Mouse (Mus musculus): ENCODE data around the gene Ppp2r5d. TPM values are rescaled to one million over a fixed set of nuclear protein-coding genes. Genes with fewer than 3 reads are reported as not detected.

Ppp2r5d gene
- total and polyA plus RNA-seq, 2 experiments from 2014 or later: 94.1 to 128 TPM

GRCm38 (mm10) chr17:46661351-46661750 is 43.6 kb downstream of the Ppp2r5d start:
- Histone ChIP-seq H3K9me3 (ENCODE audit: low read length) (no peaks in the 10 kb centered on the region), H3K27ac (ENCODE audit: low read depth, low read length) (no peak overlapping the region), H3K9ac (replicated peaks; ENCODE audit: low read length, poor library complexity, severe bottlenecking) (no peak overlapping the region), H3K27me3 (ENCODE audit: insufficient read depth, low read length) (no peaks in the 10 kb centered on the region), H3K4me2 (ENCODE audit: low read depth, low read length, poor library complexity, severe bottlenecking) (no peak overlapping the region), H3K4me3 (ENCODE audit: low read depth, low read length) (no peak overlapping the region), H3K4me1 (ENCODE audit: insufficient read depth, low read length) (no peaks in the 10 kb centered on the region), H3K36me3 (ENCODE audit: insufficient read depth, low read length) (peaks cover 89% of the 10 kb centered on the region)
- ATAC-seq (ENCODE audit: low FRiP score) (no peak), DNase-seq (ENCODE audit: low spot score) (no peak)
- TF ChIP-seq CTCF (IDR thresholded peaks at IDR 0.05): no peak
- 97% methylated on average over 9 of the region's 9 CpGs for WGBS

GRCm38 (mm10) chr17:46656054-46656453 is 48.9 kb downstream of the Ppp2r5d start:
- Histone ChIP-seq H3K9me3 (ENCODE audit: low read length) (no peaks in the 10 kb centered on the region), H3K4me1 (ENCODE audit: insufficient read depth, low read length) (peaks cover 9% of the 10 kb centered on the region; the same call in 1 of the 2 replicates), H3K4me3 (ENCODE audit: low read depth, low read length) (no peak overlapping the region), H3K9ac (replicated peaks; ENCODE audit: low read length, poor library complexity, severe bottlenecking) (no peak overlapping the region), H3K4me2 (ENCODE audit: low read depth, low read length, poor library complexity, severe bottlenecking) (no peak overlapping the region), H3K27ac (ENCODE audit: low read depth, low read length) (no peak overlapping the region), H3K36me3 (ENCODE audit: insufficient read depth, low read length) (peaks cover 73% of the 10 kb centered on the region), H3K27me3 (ENCODE audit: insufficient read depth, low read length) (no peaks in the 10 kb centered on the region)
- WGBS: 88% methylated on average over 6 of the region's 6 CpGs
- no peak for DNase-seq (ENCODE audit: low spot score)
- ATAC-seq (ENCODE audit: low FRiP score): no peak
- TF ChIP-seq CTCF (IDR thresholded peaks at IDR 0.05): no peak

DNA sequence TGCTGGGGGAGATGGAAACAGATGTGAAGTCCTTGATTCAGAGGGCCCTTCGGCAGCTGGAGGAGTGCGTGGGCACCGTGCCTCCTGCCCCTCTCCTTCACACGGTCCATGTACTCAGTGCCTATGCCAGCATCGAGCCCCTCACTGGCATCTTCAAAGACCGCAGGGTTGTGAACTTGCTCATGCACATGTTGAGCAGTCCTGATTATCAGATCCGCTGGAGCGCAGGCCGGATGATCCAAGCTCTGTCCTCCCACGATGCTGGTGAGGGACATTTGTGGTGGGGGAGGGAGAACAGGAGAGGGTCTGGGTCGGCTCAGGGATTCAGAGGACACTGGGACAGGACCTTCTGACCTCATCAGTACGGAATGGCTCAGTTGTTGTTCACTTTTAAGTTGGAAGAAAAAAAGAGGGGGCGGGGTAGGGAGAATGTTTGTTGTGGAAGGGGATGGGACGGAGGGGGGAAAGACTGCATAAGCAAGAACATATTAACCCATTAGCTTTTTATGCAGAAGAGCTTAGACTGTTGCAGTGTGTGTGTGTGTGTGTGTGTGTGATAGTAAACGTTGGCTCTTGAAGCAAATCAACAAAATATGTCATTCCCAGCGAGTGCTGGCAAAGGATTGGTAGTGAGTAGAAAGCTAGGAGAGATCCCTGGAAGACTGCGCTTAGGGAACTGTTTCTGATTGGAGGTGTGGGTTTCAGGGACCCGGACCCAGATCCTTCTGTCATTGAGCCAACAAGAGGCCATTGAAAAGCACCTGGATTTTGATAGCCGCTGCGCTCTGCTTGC is 53.0 kb downstream of the Ppp2r5d start:
- no peak overlapping the region for H3K9ac ChIP-seq (replicated peaks; ENCODE audit: low read length, poor library complexity, severe bottlenecking)
- H3K27me3 ChIP-seq (ENCODE audit: insufficient read depth, low read length): no peaks in the 10 kb centered on the region
- no peak for ATAC-seq (ENCODE audit: low FRiP score)
- peak overlapping the region; percentile 80 for H3K4me2 ChIP-seq (ENCODE audit: low read depth, low read length, poor library complexity, severe bottlenecking)
- TF ChIP-seq CTCF (IDR thresholded peaks at IDR 0.05): no peak
- WGBS: 78% methylated on average over 20 of the region's 20 CpGs
- 0 out of 2 replicates have a peak overlapping the region, but pooled peaks have one; percentile 1 for H3K4me3 ChIP-seq (ENCODE audit: low read depth, low read length)
- no peak for DNase-seq (ENCODE audit: low spot score)
- H3K27ac ChIP-seq (ENCODE audit: low read depth, low read length): peak overlapping the region; percentile 91; the same call in 1 of the 2 replicates
- no peaks in the 10 kb centered on the region for H3K9me3 ChIP-seq (ENCODE audit: low read length)
- H3K36me3 ChIP-seq (ENCODE audit: insufficient read depth, low read length): peaks cover 41% of the 10 kb centered on the region
- H3K4me1 ChIP-seq (ENCODE audit: insufficient read depth, low read length): peaks cover 12% of the 10 kb centered on the region; the same call in 1 of the 2 replicates

- ATAC-seq (ENCODE audit: low FRiP score) (no peak), DNase-seq (ENCODE audit: low spot score) (no peak)
- peaks cover 34% of the 10 kb centered on the region for H3K36me3 ChIP-seq (ENCODE audit: insufficient read depth, low read length)
- 78% methylated on average over 17 of the region's 17 CpGs for WGBS
- H3K4me1 ChIP-seq (ENCODE audit: insufficient read depth, low read length): peaks cover 12% of the 10 kb centered on the region; the same call in 1 of the 2 replicates
- peak overlapping the region; percentile 50 for H3K4me3 ChIP-seq (ENCODE audit: low read depth, low read length)
- H3K4me2 ChIP-seq (ENCODE audit: low read depth, low read length, poor library complexity, severe bottlenecking): peak overlapping the region; percentile 80
- H3K27me3 ChIP-seq (ENCODE audit: insufficient read depth, low read length): no peaks in the 10 kb centered on the region
- no peaks in the 10 kb centered on the region for H3K9me3 ChIP-seq (ENCODE audit: low read length)
- H3K9ac ChIP-seq (replicated peaks; ENCODE audit: low read length, poor library complexity, severe bottlenecking): peak overlapping the region; percentile 87
- H3K27ac ChIP-seq (ENCODE audit: low read depth, low read length): peak overlapping the region; percentile 91
- no peak for TF ChIP-seq CTCF (IDR thresholded peaks at IDR 0.05)
Observed at GRCm38 (mm10) chr17:46651292-46651691, 53.6 kb downstream of the Ppp2r5d start.

DNA sequence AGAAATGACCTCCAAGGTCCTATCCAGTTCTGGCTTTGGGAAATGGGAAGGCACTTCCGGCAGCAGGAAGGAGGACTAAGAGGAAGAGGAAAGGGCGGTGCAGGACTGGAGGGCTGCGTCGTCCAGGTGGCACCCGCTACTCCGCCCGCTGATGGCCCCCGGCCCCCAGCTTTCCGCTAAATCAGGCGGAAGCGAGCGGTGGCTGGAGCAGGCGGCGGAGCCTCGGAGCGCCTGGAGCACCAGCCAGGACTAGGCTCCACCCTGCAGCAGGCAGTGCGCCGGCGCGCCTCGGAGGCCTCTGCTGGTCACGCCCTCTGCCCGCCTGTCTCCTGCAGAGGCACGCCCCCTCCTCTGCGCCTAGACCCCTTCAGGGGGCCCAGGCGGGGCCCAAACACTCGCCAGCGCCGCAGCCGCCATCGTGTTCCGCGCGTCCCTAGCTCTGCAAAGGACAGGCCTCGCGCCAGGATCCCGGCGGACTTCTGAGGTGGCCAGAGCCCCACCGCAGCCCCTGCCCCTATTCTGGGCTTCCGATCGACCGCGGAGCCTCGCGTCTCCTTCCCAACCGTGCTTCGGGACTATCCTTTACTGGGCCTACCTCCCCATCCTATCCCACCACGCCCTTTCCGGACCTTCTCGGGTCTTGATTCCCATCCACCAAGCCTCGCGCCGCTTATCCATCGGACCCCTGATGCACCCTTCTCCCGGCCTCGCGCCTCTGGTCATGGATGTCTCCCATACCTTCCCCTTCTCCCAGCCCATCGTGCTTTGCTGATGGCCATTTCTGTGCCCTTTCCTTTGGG is 54.5 kb downstream of the Ppp2r5d start, which contains the start of gene Cul7:
Gene Cul7 (plus strand): TSS at position 106 of the 800 bp plus-strand sequence.
- TF ChIP-seq CTCF (IDR thresholded peaks at IDR 0.05): no peak; the same call in 1 of the 2 replicates
- Histone ChIP-seq H3K9me3 (ENCODE audit: low read length) (no peaks in the 10 kb centered on the region), H3K9ac (replicated peaks; ENCODE audit: low read length, poor library complexity, severe bottlenecking) (peak within 1 kb of the TSS; percentile 87), H3K36me3 (ENCODE audit: insufficient read depth, low read length) (peaks cover 26% of the 10 kb centered on the region), H3K27ac (ENCODE audit: low read depth, low read length) (peak within 1 kb of the TSS; percentile 91), H3K4me2 (ENCODE audit: low read depth, low read length, poor library complexity, severe bottlenecking) (peak within 1 kb of the TSS; percentile 80), H3K4me3 (ENCODE audit: low read depth, low read length) (peak within 1 kb of the TSS; percentile 50), H3K4me1 (ENCODE audit: insufficient read depth, low read length) (peaks cover 12% of the 10 kb centered on the region; the same call in 1 of the 2 replicates), H3K27me3 (ENCODE audit: insufficient read depth, low read length) (no peaks in the 10 kb centered on the region)
- under 1% methylated on average over 37 of the region's 58 CpGs for WGBS
- ATAC-seq (ENCODE audit: low FRiP score) (peak; percentile 91), DNase-seq (ENCODE audit: low spot score) (peak; percentile 97)

All from midbrain, postnatal 0 days (tissue).